Mouse (Mus musculus) CH12.LX (cell line): Measurements from ENCODE around the gene Tacc2. TPM values are rescaled to one million over a fixed set of nuclear protein-coding genes. Genes with fewer than 3 reads are reported as not detected.

Experiments
- DNase-seq: peaks from one replicate; pipeline ENCODE4 v3.0.0-alpha.2; 2013; ENCODE audit errors: extremely low read depth
- H3K27ac ChIP-seq: 2 replicates; pipeline ENCODE4 v1.5.1; 2012; ENCODE audit warnings: low read depth, mild to moderate bottlenecking, control low read depth, moderate library complexity; ENCODE audit not compliant: insufficient read depth
- H3K27me3 ChIP-seq: replicated peaks from 2 replicates; pipeline ENCODE3; 2012; ENCODE audit warnings: inconsistent platforms
- H3K36me3 ChIP-seq, 2 experiments: replicated peaks in 1 of 2; 2 replicates each; pipeline versions ENCODE3 to v1.6.1; 2012; ENCODE audit warnings: inconsistent platforms in 1 of 2, low read length in 1 of 2, mild to moderate bottlenecking in 1 of 2, mixed read lengths in 1 of 2, moderate library complexity in 1 of 2; ENCODE audit not compliant: control insufficient read depth in 1 of 2, insufficient read depth in 1 of 2
- H3K4me1 ChIP-seq, 2 experiments: 2 replicates each; pipeline ENCODE4 v1.6.1; 2012; ENCODE audit warnings: inconsistent platforms in 1 of 2, moderate library complexity in 1 of 2; ENCODE audit not compliant: insufficient read depth in 2 of 2, control insufficient read depth in 1 of 2
- H3K4me2 ChIP-seq: 2 replicates; pipeline ENCODE4 v1.6.1; 2012; ENCODE audit warnings: low read depth, mild to moderate bottlenecking, control low read depth; ENCODE audit not compliant: poor library complexity, insufficient read depth, severe bottlenecking
- H3K4me3 ChIP-seq, 3 experiments: fragments of 150-350 bp in 1 of 3; sonication (generic) in 1 of 3; replicated peaks in 1 of 3; 2 replicates each; pipeline versions ENCODE3 to v1.5.1; 2011 to 2012; ENCODE audit warnings: low read depth in 2 of 3, low read length in 2 of 3, mild to moderate bottlenecking in 2 of 3, moderate library complexity in 2 of 3, control low read depth in 1 of 3, improper control_type of control experiment in 1 of 3, inconsistent platforms in 1 of 3, mixed read lengths in 1 of 3; ENCODE audit not compliant: poor library complexity in 1 of 3
- H3K79me2 ChIP-seq: replicated peaks from 2 replicates; pipeline ENCODE4 v1.6.1; 2012; ENCODE audit warnings: mild to moderate bottlenecking, moderate library complexity; ENCODE audit not compliant: control insufficient read depth, poor library complexity, insufficient read depth, severe bottlenecking; ENCODE audit errors: extremely low read depth
- H3K9ac ChIP-seq: 2 replicates; pipeline ENCODE4 v1.6.1; 2012; ENCODE audit warnings: low read depth, mild to moderate bottlenecking, control low read depth, moderate library complexity; ENCODE audit not compliant: insufficient read depth
- H3K9me3 ChIP-seq: replicated peaks from 2 replicates; pipeline ENCODE3; 2012; ENCODE audit warnings: low read length, inconsistent platforms, mixed read lengths
- EP300 ChIP-seq: IDR thresholded peaks from 2 replicates; pipeline ENCODE4 v1.6.1; 2011; ENCODE audit warnings: low read length, improper control_type of control experiment
- IRF4 ChIP-seq: IDR thresholded peaks from 2 replicates; pipeline ENCODE4 v1.6.1; 2014; ENCODE audit warnings: low read depth, mild to moderate bottlenecking, inconsistent platforms, low read length, improper control_type of control experiment
- JUND ChIP-seq: conservative IDR thresholded peaks from 2 replicates; pipeline ENCODE4 v1.6.1; 2011; ENCODE audit warnings: low read depth, low read length, improper control_type of control experiment
- MEF2A ChIP-seq: IDR thresholded peaks from 2 replicates; pipeline ENCODE4 v1.6.1; 2014; ENCODE audit warnings: low read depth, mild to moderate bottlenecking, inconsistent platforms, low read length, improper control_type of control experiment, borderline replicate concordance
- NRF1 ChIP-seq: IDR thresholded peaks from 2 replicates; pipeline ENCODE4 v1.6.1; 2014; ENCODE audit warnings: low read depth, mild to moderate bottlenecking, inconsistent platforms, low read length, improper control_type of control experiment, moderate library complexity
- RAD21 ChIP-seq: IDR thresholded peaks from 2 replicates; pipeline ENCODE4 v1.6.1; 2011; ENCODE audit warnings: low read depth, mild to moderate bottlenecking, low read length, improper control_type of control experiment, moderate library complexity
- RCOR1 ChIP-seq: conservative IDR thresholded peaks from 2 replicates; pipeline ENCODE4 v1.6.1; 2012; ENCODE audit warnings: low read depth, mild to moderate bottlenecking, inconsistent platforms, low read length, improper control_type of control experiment
- TBP ChIP-seq: conservative IDR thresholded peaks from 2 replicates; pipeline ENCODE4 v1.6.1; 2011; ENCODE audit warnings: low read depth, low read length, improper control_type of control experiment
- ZKSCAN1 ChIP-seq: IDR thresholded peaks from 2 replicates; pipeline ENCODE4 v1.6.1; 2012; ENCODE audit warnings: low read depth, inconsistent platforms, low read length, improper control_type of control experiment, borderline replicate concordance
- dilution Hi-C: fragments of 300-500 bp; cut with MboI; formaldehyde crosslinking; loops from 2 replicates; pipeline ENCODE4 v1.14.3; 2020; ENCODE audit warnings: low sequenced_read_pairs; ENCODE audit not compliant: extremely low pct_unique_long_range_greater_than_20kb, extremely low pct_ligation_motif_present
- in situ Hi-C: fragments of 300-500 bp; cut with MboI; formaldehyde crosslinking; loops from 3 replicates; pipeline ENCODE4 v1.14.3; 2019; ENCODE audit warnings: low sequenced_read_pairs, low pct_ligation_motif_present, low pct_unique_long_range_greater_than_20kb, mixed read lengths
- polyA plus RNA-seq: library from polyadenylated mRNA; unstranded; fragments of >175 nt; gene quantifications from 2 replicates; pipeline ENCODE4 v1.2.1, GENCODE M21; 2012; ENCODE audit warnings: low read depth; ENCODE audit not compliant: insufficient read length
- total RNA-seq, 2 experiments: library from RNA; depleted of rRNA; stranded (reverse); fragments of 300-350 nt in 1 of 2; fragments of >200 nt in 1 of 2; gene quantifications; 2 replicates each; pipeline ENCODE4 v1.2.3; 2012 to 2014

Tacc2 gene
- total and polyA plus RNA-seq, 3 experiments, result 0.13 to 0.41 TPM; not detected in 1

GRCm38 (mm10) chr7:130535174-130535573 lies 42.1 kb upstream of the Tacc2 start:
- dilution Hi-C loops (no loop called here), in situ Hi-C loops (no loop called here)
- Histone ChIP-seq H3K4me2 (no peak overlapping the region), H3K4me3 (no peak overlapping the region), H3K4me1 (peaks cover 0 to 3% of the 10 kb centered on the region in 2 experiments; a peak in 1 of 4 replicates), H3K36me3 (peaks cover 54 to 87% of the 10 kb centered on the region in 2 experiments), H3K9me3 (peaks cover 5% of the 10 kb centered on the region), H3K79me2 (no peaks in the 10 kb centered on the region; the same call in 1 of the 2 replicates), H3K27ac (no peak overlapping the region), H3K9ac (no peak overlapping the region), H3K27me3 (no peaks in the 10 kb centered on the region)
- DNase-seq, result no peak
- TF ChIP-seq EP300 (no peak), NRF1 (no peak), JUND (0 out of 2 replicates have a peak, but pooled peaks have one; percentile 15), TBP (no peak), MEF2A (no peak), RAD21 (no peak)

GRCm38 (mm10) chr7:130537068-130537467 lies 40.2 kb upstream of the Tacc2 start:
- peaks cover 4% of the 10 kb centered on the region for H3K79me2 ChIP-seq
- H3K4me2 ChIP-seq, result no peak overlapping the region
- TF ChIP-seq ZKSCAN1 (no peak), RCOR1 (no peak), IRF4 (no peak)
- H3K9me3 ChIP-seq, result no peaks in the 10 kb centered on the region
- H3K36me3 ChIP-seq, result peaks cover 61 to 91% of the 10 kb centered on the region in 2 experiments
- no peaks in the 10 kb centered on the region for H3K27me3 ChIP-seq
- H3K4me1 ChIP-seq, result peaks cover 0 to 3% of the 10 kb centered on the region in 2 experiments; a peak in 1 of 4 replicates
- dilution Hi-C loops, result no loop called here
- H3K4me3 ChIP-seq, result no peak overlapping the region
- in situ Hi-C loops, result no loop called here
- no peak overlapping the region for H3K9ac ChIP-seq
- no peak for DNase-seq
- H3K27ac ChIP-seq, result no peak overlapping the region

GRCm38 (mm10) chr7:130540176-130540575 lies 37.1 kb upstream of the Tacc2 start:
- no peak overlapping the region for H3K27ac ChIP-seq
- no peak overlapping the region for H3K9ac ChIP-seq
- peaks cover 0 to 8% of the 10 kb centered on the region in 2 experiments; a peak in 2 of 4 replicates for H3K4me1 ChIP-seq
- dilution Hi-C loops (no loop called here), in situ Hi-C loops (no loop called here)
- H3K9me3 ChIP-seq, result no peaks in the 10 kb centered on the region
- peaks cover 63 to 96% of the 10 kb centered on the region in 2 experiments for H3K36me3 ChIP-seq
- H3K27me3 ChIP-seq, result no peaks in the 10 kb centered on the region
- H3K4me3 ChIP-seq, result no peak overlapping the region
- no peak for DNase-seq
- TF ChIP-seq EP300, result no peak
- TF ChIP-seq NRF1, result no peak
- TF ChIP-seq, all 38 proteins: peak for 0
- Histone ChIP-seq H3K4me2 (no peak overlapping the region), H3K79me2 (peaks cover 24% of the 10 kb centered on the region)
